8 mouse cellular contexts compared by ENCODE assay signal in the genomic region with DNA sequence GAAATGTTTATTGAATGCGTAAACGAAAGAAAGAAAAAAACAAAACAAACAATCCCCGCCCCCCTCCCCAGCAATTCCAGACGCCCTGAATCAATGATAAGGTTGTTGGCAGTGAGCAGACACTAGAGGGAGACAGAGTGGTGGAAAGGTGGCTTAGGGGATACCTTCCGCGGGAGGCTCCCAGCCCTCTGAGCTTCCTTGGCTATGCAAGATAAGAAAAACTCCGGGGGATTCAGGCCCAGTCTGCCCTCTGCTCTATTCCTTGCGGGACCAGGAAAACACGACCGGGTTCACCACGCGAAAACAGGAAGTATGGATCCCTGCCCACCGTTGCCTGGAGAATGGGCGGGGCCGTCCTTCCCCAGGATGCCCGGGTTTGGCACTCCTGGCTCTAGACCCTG. TPM values are rescaled to one million over a fixed set of nuclear protein-coding genes. Genes with fewer than 3 reads are reported as not detected.
DNase-seq lines count a peak whose midpoint lies in the region; ATAC-seq and TF ChIP-seq lines count a peak whose summit lies in the region.

No protein-coding gene starts in this region.

- peak overlapping the region; percentile 46 for H3K4me3 ChIP-seq in embryonic facial prominence, embryonic 15.5 days (replicated peaks)
- H3K4me3 ChIP-seq in heart, postnatal 0 days (ENCODE audit: low read depth, low read length) = peak overlapping the region; percentile 33
- H3K4me3 ChIP-seq in stomach, embryonic 14.5 days (ENCODE audit: low read depth, low read length) = peak overlapping the region; percentile 29

- peak; percentile 68 to 76 for DNase-seq in cerebellum, adult 18-20 months
- peak; percentile 48 to 52 for DNase-seq in adrenal gland, adult 18-20 months (ENCODE audit: low spot score in 2 of 2)
- peak; percentile 80 for DNase-seq in heart, postnatal 0 days (ENCODE audit: low spot score)
- peak; percentile 78 for DNase-seq in kidney, postnatal 14 days

- no peaks in the 10 kb centered on the region for H3K27me3 ChIP-seq in embryonic facial prominence, embryonic 15.5 days
- peaks cover 5% of the 10 kb centered on the region; the same call in 1 of the 2 replicates for H3K27me3 ChIP-seq in heart, postnatal 0 days (ENCODE audit: control insufficient read depth, insufficient read depth, low read length)
- H3K27me3 ChIP-seq in stomach, embryonic 14.5 days (ENCODE audit: control insufficient read depth, insufficient read depth, low read length) = no peaks in the 10 kb centered on the region

- 0 out of 2 replicates have a peak overlapping the region, but pooled peaks have one; percentile 34 for H3K27ac ChIP-seq in embryonic facial prominence, embryonic 15.5 days (replicated peaks)
- H3K27ac ChIP-seq in heart, postnatal 0 days (ENCODE audit: low read depth) = peak overlapping the region; percentile 61
- no peak overlapping the region for H3K27ac ChIP-seq in stomach, embryonic 14.5 days (ENCODE audit: low read length)

- TF ChIP-seq CTCF in heart, postnatal 0 days (IDR thresholded peaks at IDR 0.05; ENCODE audit: low read depth) = peak; percentile 69

- H3K36me3 ChIP-seq in embryonic facial prominence, embryonic 15.5 days = no peaks in the 10 kb centered on the region
- H3K36me3 ChIP-seq in heart, postnatal 0 days (replicated peaks; ENCODE audit: control insufficient read depth, insufficient read depth, low read length) = no peaks in the 10 kb centered on the region
- no peaks in the 10 kb centered on the region for H3K36me3 ChIP-seq in stomach, embryonic 14.5 days (ENCODE audit: control insufficient read depth, insufficient read depth, low read length)

- H3K9me3 ChIP-seq in embryonic facial prominence, embryonic 15.5 days (replicated peaks) = no peaks in the 10 kb centered on the region
- H3K9me3 ChIP-seq in heart, postnatal 0 days (replicated peaks; ENCODE audit: control insufficient read depth, low read length) = no peaks in the 10 kb centered on the region
- no peaks in the 10 kb centered on the region for H3K9me3 ChIP-seq in stomach, embryonic 14.5 days (ENCODE audit: control insufficient read depth, low read depth, low read length)

- WGBS in embryonic facial prominence, embryonic 15.5 days = under 1% methylated on average over 16 of the region's 16 CpGs
- WGBS in heart, postnatal 0 days = 1% methylated on average over 16 of the region's 16 CpGs
- WGBS in stomach, embryonic 14.5 days = under 1% methylated on average over 16 of the region's 16 CpGs

- ATAC-seq in cerebellum, adult (ENCODE audit: insufficient number of reproducible peaks, low FRiP score, low TSS enrichment) = no peak
- ATAC-seq in embryonic facial prominence, embryonic 15.5 days (ENCODE audit: insufficient number of reproducible peaks, low FRiP score, low TSS enrichment, low read depth) = peak; percentile 13; the same call in 1 of the 2 replicates
- ATAC-seq in heart, postnatal 0 days (ENCODE audit: insufficient read depth, low read depth) = peak; percentile 62; the same call in 1 of the 2 replicates
- peak; percentile 71 for ATAC-seq in megakaryocyte, adult 5-6 weeks (ENCODE audit: poor library complexity, severe bottlenecking)
- no peak for ATAC-seq in stomach, embryonic 14.5 days (ENCODE audit: insufficient number of reproducible peaks, insufficient read depth, low FRiP score, low read depth)

- peaks cover 29% of the 10 kb centered on the region for H3K4me1 ChIP-seq in embryonic facial prominence, embryonic 15.5 days
- H3K4me1 ChIP-seq in heart, postnatal 0 days (ENCODE audit: control insufficient read depth, insufficient read depth) = peaks cover 13% of the 10 kb centered on the region; the same call in 1 of the 2 replicates
- H3K4me1 ChIP-seq in stomach, embryonic 14.5 days (ENCODE audit: control insufficient read depth, insufficient read depth, low read length) = peaks cover 11% of the 10 kb centered on the region; the same call in 1 of the 2 replicates

- TF ChIP-seq EP300 in heart, postnatal 0 days (IDR thresholded peaks at IDR 0.05; ENCODE audit: low read depth) = no peak

- peak overlapping the region; percentile 63 for H3K4me2 ChIP-seq in embryonic facial prominence, embryonic 15.5 days (replicated peaks)
- H3K4me2 ChIP-seq in heart, postnatal 0 days (ENCODE audit: low read depth, low read length) = peak overlapping the region; percentile 67
- H3K4me2 ChIP-seq in stomach, embryonic 14.5 days (replicated peaks; ENCODE audit: low read depth, low read length) = peak overlapping the region; percentile 49

- no peak overlapping the region for H3K9ac ChIP-seq in embryonic facial prominence, embryonic 15.5 days
- 0 out of 2 replicates have a peak overlapping the region, but pooled peaks have one; percentile 8 for H3K9ac ChIP-seq in heart, postnatal 0 days (replicated peaks; ENCODE audit: low read depth, low read length)
- H3K9ac ChIP-seq in stomach, embryonic 14.5 days (replicated peaks; ENCODE audit: low read depth, low read length) = no peak overlapping the region

RNA-seq across cellular contexts. Expression of gene Hspb1, which starts 9.9 kb away (rescaled TPM):
- 1,000 to 10,000 TPM in 1 of 2 experiments, 100 to 1,000 TPM in 1; 220 to 1,206 TPM for total RNA-seq in adrenal gland, adult 18-20 months (2021)
- polyA plus RNA-seq in embryonic facial prominence, embryonic 15.5 days (2015; fragmentation: Nextera tagmentation; extraction: Ambion mirVana) = 803 and 821 TPM in 2 replicates
- 1,178 and 1,316 TPM in 2 replicates for total RNA-seq in heart, postnatal 0 days (2014; rRNA removed; ENCODE audit: low replicate concordance)
- polyA plus RNA-seq in heart, postnatal 0 days (2015; fragmentation: Nextera tagmentation; extraction: Ambion mirVana) = 974 and 1,039 TPM in 2 replicates
- not detected in 2 replicates for total RNA-seq in megakaryocyte, adult 5-6 weeks (2015)
- not detected in 2 replicates for total RNA-seq in megakaryocyte, adult 5-6 weeks (2017)
- 221 and 237 TPM in 2 replicates for polyA plus RNA-seq in stomach, embryonic 14.5 days (2014; fragmentation: Nextera tagmentation; extraction: Ambion mirVana)

RNA-seq across cellular contexts. Expression of gene Ywhag, which starts 56.6 kb away (rescaled TPM):
- 100 to 1,000 TPM; 665 to 853 TPM for total RNA-seq in adrenal gland, adult 18-20 months (2021)
- polyA plus RNA-seq in embryonic facial prominence, embryonic 15.5 days (2015; fragmentation: Nextera tagmentation; extraction: Ambion mirVana) = 149 and 156 TPM in 2 replicates
- 47.3 and 67.2 TPM in 2 replicates for total RNA-seq in heart, postnatal 0 days (2014; rRNA removed; ENCODE audit: low replicate concordance)
- 137 and 149 TPM in 2 replicates for polyA plus RNA-seq in heart, postnatal 0 days (2015; fragmentation: Nextera tagmentation; extraction: Ambion mirVana)
- 124 and 141 TPM in 2 replicates for total RNA-seq in megakaryocyte, adult 5-6 weeks (2015)
- total RNA-seq in megakaryocyte, adult 5-6 weeks (2017) = 72.4 and 88.1 TPM in 2 replicates
- 99.4 and 101 TPM in 2 replicates for polyA plus RNA-seq in stomach, embryonic 14.5 days (2014; fragmentation: Nextera tagmentation; extraction: Ambion mirVana)

Comparison
In these comparisons a context has a peak if more than half of its experiments do, and no peak if none do; other contexts are left out.
1. ATAC-seq: peak in embryonic facial prominence, embryonic 15.5 days (single experiment), heart, postnatal 0 days (single experiment) and megakaryocyte, adult 5-6 weeks (single experiment); none in cerebellum, adult (single experiment) and stomach, embryonic 14.5 days (single experiment).
2. RNA of gene Hspb1, which starts 9.9 kb away (total RNA-seq): 1,178 to 1,316 TPM in heart, postnatal 0 days and 220 to 1,206 TPM in adrenal gland, adult 18-20 months; not detected in megakaryocyte, adult 5-6 weeks; every median in the first group is over 100 times any median in the second.
3. Peak in every context shown above with its lines, with median percentiles within 50 percentile points of each other: DNase-seq, H3K4me2 ChIP-seq and H3K4me3 ChIP-seq.